Comparison of ENCODE assay signal across 20 mouse cellular contexts in the genomic region with DNA sequence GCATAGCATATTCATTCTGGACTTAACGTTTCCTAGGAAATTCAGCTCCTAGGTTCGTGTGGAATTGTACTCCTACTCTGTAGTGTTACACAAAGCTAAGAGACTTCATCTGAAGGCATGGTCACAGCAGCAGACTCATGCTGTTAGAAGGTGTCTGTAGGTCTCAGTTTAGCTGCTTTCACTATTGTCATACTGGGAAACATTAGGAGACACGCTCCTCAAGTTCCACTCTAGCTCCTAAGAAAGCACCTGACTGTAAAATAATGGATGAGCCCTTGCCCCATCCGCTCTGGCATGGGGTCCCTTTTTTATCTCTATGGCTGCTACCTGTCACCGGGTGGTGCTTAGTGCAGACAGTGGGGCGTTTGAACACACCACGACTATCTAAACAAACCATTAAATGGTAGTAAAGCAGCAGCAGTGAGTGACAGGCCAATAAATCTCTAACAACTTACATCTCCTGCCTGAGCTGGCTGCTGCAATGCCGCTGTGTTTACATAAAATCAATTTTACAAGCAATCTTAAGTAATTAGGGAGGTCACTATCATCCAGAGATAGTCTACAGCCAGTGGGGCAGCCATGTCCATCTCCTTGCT.
A peak's percentile ranks its signal among the peaks of the same experiment; 100 is the strongest.
DNase-seq lines count a peak whose midpoint lies in the region; ATAC-seq lines count a peak whose summit lies in the region.
"Had no signal": no experiment of that assay in that cellular context is flagged by ENCODE, and none has a peak within 500 bp of the region (broad histone marks: within the 10 kb centered on the region; RNA-seq: fewer than 3 reads in every experiment).

No protein-coding gene starts in this region.

- ATAC-seq in hindbrain, embryonic 15.5 days (ENCODE audit: low FRiP score, low read depth), result 0 out of 2 replicates have a peak, but pooled peaks have one; percentile 38
- no peak for ATAC-seq in hindbrain, embryonic 12.5 days (ENCODE audit: low FRiP score)
- no peak for ATAC-seq in megakaryocyte, adult 5-6 weeks (ENCODE audit: poor library complexity, severe bottlenecking)
- ATAC-seq: forebrain, embryonic 13.5 days had no signal

- no peaks in the 10 kb centered on the region for H3K9me3 ChIP-seq in hindbrain, embryonic 15.5 days
- H3K9me3 ChIP-seq in hindbrain, embryonic 12.5 days (replicated peaks), result no peaks in the 10 kb centered on the region
- H3K9me3 ChIP-seq in megakaryocyte, embryonic 14.5 days, result 0 out of 2 replicates have a peak, but pooled peaks cover 1% of the 10 kb centered on the region
- no peaks in the 10 kb centered on the region for H3K9me3 ChIP-seq in embryonic facial prominence, embryonic 10.5 days
- H3K9me3 ChIP-seq: embryonic facial prominence, embryonic 12.5 days; forebrain, embryonic 13.5 days; heart, embryonic 15.5 days; limb, embryonic 13.5 days; neural tube, embryonic 13.5 days had no signal

- no peak for DNase-seq in embryonic facial prominence, embryonic 10.5 days (ENCODE audit: low spot score)
- DNase-seq in yolk sac, embryonic 10.5 days (ENCODE audit: low spot score), result peak; percentile 15
- DNase-seq in gastrocnemius, adult 18-20 months (ENCODE audit: low spot score), result no peak
- DNase-seq: adrenal gland, postnatal 36 days; gastrocnemius, postnatal 14 days; kidney, adult 18-20 months; lung, postnatal 10 days; right cerebral cortex, postnatal 25 days; thymus, postnatal 36 days had no signal

- H3K4me2 ChIP-seq in hindbrain, embryonic 15.5 days, result no peak overlapping the region
- no peak overlapping the region for H3K4me2 ChIP-seq in hindbrain, embryonic 12.5 days (replicated peaks)
- H3K4me2 ChIP-seq: embryonic facial prominence, embryonic 12.5 days; forebrain, embryonic 13.5 days; heart, embryonic 15.5 days; limb, embryonic 13.5 days; neural tube, embryonic 13.5 days had no signal

- WGBS in hindbrain, embryonic 15.5 days, result 42% methylated on average over 8 of the region's 8 CpGs
- 46% methylated on average over 8 of the region's 8 CpGs for WGBS in hindbrain, embryonic 12.5 days
- WGBS in embryonic facial prominence, embryonic 10.5 days, result 56% methylated on average over 8 of the region's 8 CpGs

- H3K36me3 ChIP-seq in hindbrain, embryonic 15.5 days, result no peaks in the 10 kb centered on the region
- H3K36me3 ChIP-seq in hindbrain, embryonic 12.5 days, result no peaks in the 10 kb centered on the region
- H3K36me3 ChIP-seq in megakaryocyte, embryonic 14.5 days (replicated peaks; ENCODE audit: low read length), result no peaks in the 10 kb centered on the region
- H3K36me3 ChIP-seq in embryonic facial prominence, embryonic 10.5 days (replicated peaks), result no peaks in the 10 kb centered on the region
- H3K36me3 ChIP-seq: embryonic facial prominence, embryonic 12.5 days; heart, embryonic 15.5 days; limb, embryonic 13.5 days; neural tube, embryonic 13.5 days had no signal

- H3K27ac ChIP-seq in hindbrain, embryonic 15.5 days (replicated peaks), result no peak overlapping the region
- H3K27ac ChIP-seq in hindbrain, embryonic 12.5 days, result no peak overlapping the region
- H3K27ac ChIP-seq in embryonic facial prominence, embryonic 10.5 days (replicated peaks), result 0 out of 2 replicates have a peak overlapping the region, but pooled peaks have one; percentile 24
- H3K27ac ChIP-seq: embryonic facial prominence, embryonic 12.5 days; forebrain, embryonic 13.5 days; heart, embryonic 15.5 days; limb, embryonic 13.5 days; neural tube, embryonic 13.5 days had no signal

- no peak overlapping the region for H3K4me3 ChIP-seq in hindbrain, embryonic 15.5 days
- no peak overlapping the region for H3K4me3 ChIP-seq in hindbrain, embryonic 12.5 days
- peak overlapping the region; percentile 56 for H3K4me3 ChIP-seq in megakaryocyte, embryonic 14.5 days (replicated peaks)
- no peak overlapping the region for H3K4me3 ChIP-seq in embryonic facial prominence, embryonic 10.5 days
- H3K4me3 ChIP-seq: embryonic facial prominence, embryonic 12.5 days; erythroblast, embryonic 14.5 days; forebrain, embryonic 13.5 days; heart, embryonic 15.5 days; limb, embryonic 13.5 days; neural tube, embryonic 13.5 days had no signal

- no peaks in the 10 kb centered on the region for H3K4me1 ChIP-seq in hindbrain, embryonic 15.5 days (replicated peaks)
- H3K4me1 ChIP-seq in hindbrain, embryonic 12.5 days, result no peaks in the 10 kb centered on the region
- peaks cover 38% of the 10 kb centered on the region for H3K4me1 ChIP-seq in megakaryocyte, embryonic 14.5 days
- peaks cover 30% of the 10 kb centered on the region for H3K4me1 ChIP-seq in embryonic facial prominence, embryonic 10.5 days
- H3K4me1 ChIP-seq: forebrain, embryonic 13.5 days had no signal

- H3K27me3 ChIP-seq in hindbrain, embryonic 15.5 days, result no peaks in the 10 kb centered on the region
- H3K27me3 ChIP-seq in hindbrain, embryonic 12.5 days, result no peaks in the 10 kb centered on the region
- H3K27me3 ChIP-seq in megakaryocyte, embryonic 14.5 days (replicated peaks), result no peaks in the 10 kb centered on the region
- H3K27me3 ChIP-seq in embryonic facial prominence, embryonic 10.5 days (replicated peaks; ENCODE audit: low read depth, poor library complexity, severe bottlenecking), result no peaks in the 10 kb centered on the region
- H3K27me3 ChIP-seq: CH12.LX; embryonic facial prominence, embryonic 12.5 days; forebrain, embryonic 13.5 days; heart, embryonic 15.5 days; limb, embryonic 13.5 days; neural tube, embryonic 13.5 days had no signal

- no peak overlapping the region for H3K9ac ChIP-seq in hindbrain, embryonic 15.5 days
- H3K9ac ChIP-seq in hindbrain, embryonic 12.5 days, result no peak overlapping the region
- H3K9ac ChIP-seq: embryonic facial prominence, embryonic 12.5 days; forebrain, embryonic 13.5 days; heart, embryonic 15.5 days; limb, embryonic 13.5 days; neural tube, embryonic 13.5 days had no signal
